Mouse (Mus musculus) ES-CJ7 (cell line): ENCODE results near the gene Acp4.

Source experiments
- DNase-seq: peaks from one replicate; pipeline ENCODE4 v3.0.0; 2011; ENCODE audit warnings: low read depth, low spot score

Acp4 gene

GRCm38 (mm10) chr7:44257278-44257677 lies at the start of gene Acp4:
TSS of gene Acp4 (minus strand) at chr7:44257378.
- no peak for DNase-seq

GRCm38 (mm10) chr7:44306516-44307240 lies 49.5 kb upstream of the Acp4 start, which contains the start of gene Clec11a:
TSS of gene Clec11a (minus strand) at chr7:44306902.
- DNase-seq = no peak

- no peak for DNase-seq
Measured at GRCm38 (mm10) chr7:44305686-44306085, 48.5 kb upstream of the Acp4 start.

- DNase-seq = peak; percentile 100
Measured at GRCm38 (mm10) chr7:44304775-44305641, 47.8 kb upstream of the Acp4 start.

GRCm38 (mm10) chr7:44304463-44304774 lies 47.2 kb upstream of the Acp4 start:
- no peak for DNase-seq

- DNase-seq = no peak
Measured at GRCm38 (mm10) chr7:44303346-44304340, 46.5 kb upstream of the Acp4 start.

- DNase-seq = peak; percentile 64
Measured at GRCm38 (mm10) chr7:44297501-44297900, 40.3 kb upstream of the Acp4 start.

GRCm38 (mm10) chr7:44291418-44291817 lies 34.2 kb upstream of the Acp4 start:
- DNase-seq = peak; percentile 80

GRCm38 (mm10) chr7:44290986-44291385 lies 33.8 kb upstream of the Acp4 start:
- DNase-seq = no peak

- DNase-seq = peak; percentile 71
Measured at GRCm38 (mm10) chr7:44287760-44288159, 30.6 kb upstream of the Acp4 start.

- DNase-seq = no peak
Measured at GRCm38 (mm10) chr7:44281586-44281985, 24.4 kb upstream of the Acp4 start.

- DNase-seq = no peak
Measured at GRCm38 (mm10) chr7:44280959-44281358, 23.8 kb upstream of the Acp4 start.

GRCm38 (mm10) chr7:44277250-44277622 lies 20.1 kb upstream of the Acp4 start:
- peak; percentile 86 for DNase-seq

GRCm38 (mm10) chr7:44276461-44277249 lies 19.5 kb upstream of the Acp4 start:
- peak; percentile 86 for DNase-seq

GRCm38 (mm10) chr7:44275546-44275945 lies 18.4 kb upstream of the Acp4 start:
- DNase-seq = peak; percentile 51

GRCm38 (mm10) chr7:44274096-44274495 lies 16.9 kb upstream of the Acp4 start:
- peak; percentile 35 for DNase-seq

- DNase-seq = no peak
Measured at GRCm38 (mm10) chr7:44273446-44273845, 16.3 kb upstream of the Acp4 start.

- DNase-seq = no peak
Measured at GRCm38 (mm10) chr7:44272546-44272945, 15.4 kb upstream of the Acp4 start.

GRCm38 (mm10) chr7:44271309-44271708 lies 14.1 kb upstream of the Acp4 start:
- peak; percentile 82 for DNase-seq

GRCm38 (mm10) chr7:44269397-44269796 lies 12.2 kb upstream of the Acp4 start:
- no peak for DNase-seq

- no peak for DNase-seq
Measured at GRCm38 (mm10) chr7:44268117-44268516, 10.9 kb upstream of the Acp4 start.
